Comparison of ENCODE assay signal across 8 mouse cellular contexts in genomic region chr5:121009406-121009805, GRCm38 (mm10). TPM values are rescaled to one million over a fixed set of nuclear protein-coding genes. Genes with fewer than 3 reads are reported as not detected.
A peak's percentile ranks its signal among the peaks of the same experiment; 100 is the strongest.
DNase-seq lines count a peak whose midpoint lies in the region; ATAC-seq and TF ChIP-seq lines count a peak whose summit lies in the region.

No protein-coding gene starts in this region.

- TF ChIP-seq POLR2A in MEL (IDR thresholded peaks at IDR 0.05; ENCODE audit: control insufficient read depth in 1 of 2, insufficient read depth in 1 of 2, low read depth in 1 of 2, low read length in 2 of 2, poor library complexity in 1 of 2) = no peak

- H3K9ac ChIP-seq in MEL (ENCODE audit: control insufficient read depth, low read depth, low read length, poor library complexity, severe bottlenecking) = no peak overlapping the region

- H3K4me3 ChIP-seq in MEL (ENCODE audit: control insufficient read depth in 1 of 2, insufficient read depth in 1 of 2, low read depth in 2 of 2, low read length in 2 of 2) = no peak overlapping the region

- H3K27ac ChIP-seq in MEL (ENCODE audit: control insufficient read depth, low read depth, low read length) = no peak overlapping the region

- no peak for TF ChIP-seq EP300 in MEL (IDR thresholded peaks at IDR 0.05; ENCODE audit: low read depth in 1 of 2, low read length in 2 of 2)

- no peak for ATAC-seq in erythroblast, adult 5-6 weeks (replicated peaks; ENCODE audit: low FRiP score, poor library complexity, severe bottlenecking)

- no peaks in the 10 kb centered on the region for H3K79me2 ChIP-seq in MEL (ENCODE audit: control insufficient read depth, insufficient read depth, low read length, poor library complexity)

- H3K27me3 ChIP-seq in MEL (ENCODE audit: control insufficient read depth in 1 of 2, insufficient read depth in 2 of 2, low read length in 2 of 2) = no peaks in the 10 kb centered on the region

- H3K4me1 ChIP-seq in MEL (ENCODE audit: control insufficient read depth in 1 of 2, insufficient read depth in 2 of 2, low read length in 2 of 2) = no peaks in the 10 kb centered on the region

- peak; percentile 17 for DNase-seq in 416B (ENCODE audit: low read depth)
- peak; percentile 19 for DNase-seq in MEL (ENCODE audit: low read depth, low spot score)
- peak; percentile 89 for DNase-seq in cerebellum, adult 9-11 months
- DNase-seq in frontal cortex, postnatal 14 days (ENCODE audit: low spot score in 2 of 2) = peak; percentile 53
- DNase-seq in layer of hippocampus, adult 18-20 months (ENCODE audit: low spot score in 2 of 2) = peak; percentile 68 to 77
- DNase-seq in lung, postnatal 14 days = peak; percentile 57
- peak; percentile 27 for DNase-seq in ovary, postnatal 10 days (ENCODE audit: low spot score)

- no peaks in the 10 kb centered on the region for H3K36me3 ChIP-seq in MEL (ENCODE audit: control insufficient read depth in 1 of 2, insufficient read depth in 2 of 2, low read length in 2 of 2)

- no peak for TF ChIP-seq RAD21 in MEL (IDR thresholded peaks at IDR 0.05; ENCODE audit: low read depth, low read length)

- no peak for TF ChIP-seq CTCF in MEL (IDR thresholded peaks at IDR 0.05 in 2 of 3, conservative IDR thresholded peaks at IDR 0.05 in 1 of 3; ENCODE audit: control insufficient read depth in 1 of 3, insufficient read depth in 1 of 3, low read depth in 2 of 3, low read length in 3 of 3, poor library complexity in 1 of 3, severe bottlenecking in 1 of 3)

- H3K9me3 ChIP-seq in MEL (replicated peaks; ENCODE audit: insufficient read depth, low read length) = no peaks in the 10 kb centered on the region

TF ChIP-seq in MEL, 35 proteins besides CTCF, POLR2A, EP300 and RAD21:
- TF ChIP-seq RCOR1 (IDR thresholded peaks at IDR 0.05; ENCODE audit: low read depth, low read length) (no peak), NELFE (IDR thresholded peaks at IDR 0.05; ENCODE audit: low read depth, low read length) (no peak), NRF1 (IDR thresholded peaks at IDR 0.05; ENCODE audit: insufficient read depth, low read depth, low read length, poor library complexity, severe bottlenecking) (no peak), MAX (IDR thresholded peaks at IDR 0.05; ENCODE audit: low read length) (no peak), ZMIZ1 (IDR thresholded peaks at IDR 0.05; ENCODE audit: low read depth, low read length) (no peak), MXI1 (IDR thresholded peaks at IDR 0.05; ENCODE audit: low read depth, low read length) (no peak), KAT2A (conservative IDR thresholded peaks at IDR 0.05; ENCODE audit: low read depth, low read length) (no peak), GATA1 (IDR thresholded peaks at IDR 0.05; ENCODE audit: low read depth, low read length) (no peak), SIN3A (IDR thresholded peaks at IDR 0.05; ENCODE audit: low read length) (no peak), MYB (IDR thresholded peaks at IDR 0.05; ENCODE audit: low read depth, low read length) (no peak), GABPA (IDR thresholded peaks at IDR 0.05; ENCODE audit: low read depth, low read length) (no peak), ZNF384 (IDR thresholded peaks at IDR 0.05; ENCODE audit: low read depth, low read length) (no peak), MAZ (IDR thresholded peaks at IDR 0.05; ENCODE audit: low read depth, low read length) (no peak), ELF1 (IDR thresholded peaks at IDR 0.05; ENCODE audit: low read depth, low read length) (no peak), CHD2 (IDR thresholded peaks at IDR 0.05; ENCODE audit: low read length) (no peak), POLR2AphosphoS5 (IDR thresholded peaks at IDR 0.05; ENCODE audit: borderline replicate concordance, low read depth, low read length) (no peak), ZC3H11A (IDR thresholded peaks at IDR 0.05; ENCODE audit: low read depth, low read length) (no peak), MYC (IDR thresholded peaks at IDR 0.05; ENCODE audit: low read depth, low read length) (no peak)
TF ChIP-seq in MEL: peak in this region for 0.

RNA-seq across cellular contexts. Expression of gene Rph3a, which starts 0.5 kb away (rescaled TPM):
- total RNA-seq in MEL (2012; rRNA removed) = not detected in 2 replicates
- not detected for polyA plus RNA-seq in MEL (2012; ENCODE audit: insufficient read depth in 1 of 2, insufficient read length in 2 of 2, low read depth in 1 of 2, low replicate concordance in 2 of 2, missing spikeins in 1 of 2)
- total RNA-seq in layer of hippocampus, adult 18-20 months (2021) = 100 to 1,000 TPM; 217 to 224 TPM
- total RNA-seq in erythroblast, adult 5-6 weeks (2015; ENCODE audit: low replicate concordance) = not detected in 2 replicates
- not detected in 2 replicates for total RNA-seq in erythroblast, adult 5-6 weeks (2017; ENCODE audit: low replicate concordance)

Comparison
In these comparisons a context has a peak if more than half of its experiments do, and no peak if none do; other contexts are left out.
1. DNase-seq: peak in every context shown above with its lines; median percentile 89 in cerebellum, adult 9-11 months; 72 in layer of hippocampus, adult 18-20 months; 57 in lung, postnatal 14 days; 53 in frontal cortex, postnatal 14 days; 27 in ovary, postnatal 10 days; 19 in MEL; 17 in 416B.
2. RNA of gene Rph3a, which starts 0.5 kb away (total RNA-seq): 217 to 224 TPM in layer of hippocampus, adult 18-20 months; not detected in MEL and not detected in erythroblast, adult 5-6 weeks; every median in the first group is over 100 times any median in the second.